Mouse (Mus musculus): ENCODE measurements around the gene Rcbtb1. TPM values are rescaled to one million over a fixed set of nuclear protein-coding genes. Genes with fewer than 3 reads are reported as not detected.

The Rcbtb1 gene
- total and polyA plus RNA-seq, 2 experiments from 2014 or later: 7.8 to 9.5 TPM

DNA sequence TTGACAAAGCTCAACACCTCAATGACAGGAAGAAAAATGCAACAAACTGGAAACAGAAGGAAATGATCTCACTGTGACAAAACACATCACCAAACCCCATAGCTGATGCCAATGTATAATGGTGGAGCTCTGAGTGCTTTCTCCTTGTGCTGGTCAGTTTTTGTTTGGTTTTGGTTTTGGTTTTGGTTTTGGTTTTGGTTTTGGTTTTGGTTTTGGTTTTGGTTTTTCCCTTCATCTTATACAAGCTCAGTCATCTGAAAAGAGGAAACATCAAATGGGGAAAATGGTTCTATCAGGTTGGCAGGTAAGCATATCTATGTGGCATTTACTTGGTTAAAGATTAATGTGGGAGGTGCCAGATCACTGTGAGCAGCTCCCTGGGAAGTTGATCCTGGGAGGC is 15.5 kb upstream of the Rcbtb1 start:
- Histone ChIP-seq H3K27ac (ENCODE audit: low read depth) (no peak overlapping the region), H3K27me3 (ENCODE audit: control insufficient read depth, insufficient read depth, low read length) (no peaks in the 10 kb centered on the region), H3K36me3 (replicated peaks; ENCODE audit: control insufficient read depth, insufficient read depth, low read length) (no peaks in the 10 kb centered on the region), H3K4me2 (ENCODE audit: low read depth, low read length) (no peak overlapping the region), H3K4me1 (ENCODE audit: control insufficient read depth, insufficient read depth) (no peaks in the 10 kb centered on the region), H3K9me3 (replicated peaks; ENCODE audit: control insufficient read depth, low read length) (no peaks in the 10 kb centered on the region), H3K4me3 (ENCODE audit: low read depth, low read length) (no peak overlapping the region), H3K9ac (replicated peaks; ENCODE audit: low read depth, low read length) (no peak overlapping the region)
- no peak for ATAC-seq (ENCODE audit: insufficient read depth, low read depth)
- TF ChIP-seq CTCF (IDR thresholded peaks at IDR 0.05; ENCODE audit: low read depth) (no peak), EP300 (IDR thresholded peaks at IDR 0.05; ENCODE audit: low read depth) (no peak)
- no peak for DNase-seq (ENCODE audit: low spot score)

DNA sequence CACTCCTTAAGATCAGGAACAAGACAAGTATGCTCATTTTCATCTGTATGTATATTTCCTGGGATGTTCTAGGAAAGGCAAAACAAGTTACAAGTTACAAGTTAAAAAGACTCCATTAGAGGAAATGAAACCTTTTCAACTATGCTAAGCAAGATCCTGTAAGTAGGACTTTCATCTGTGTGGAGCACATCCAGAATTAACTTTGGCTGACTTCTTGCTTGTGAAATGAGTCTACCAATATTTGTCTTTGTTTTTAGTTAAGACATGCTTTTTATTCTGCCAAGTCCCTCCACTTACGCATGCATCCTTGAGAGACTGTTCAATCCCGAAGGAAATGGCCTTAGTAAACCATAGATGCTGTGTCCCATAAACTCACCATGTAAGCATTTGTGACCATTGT is 14.9 kb upstream of the Rcbtb1 start:
- Histone ChIP-seq H3K27ac (ENCODE audit: low read depth) (no peak overlapping the region), H3K9me3 (replicated peaks; ENCODE audit: control insufficient read depth, low read length) (no peaks in the 10 kb centered on the region), H3K27me3 (ENCODE audit: control insufficient read depth, insufficient read depth, low read length) (no peaks in the 10 kb centered on the region), H3K36me3 (replicated peaks; ENCODE audit: control insufficient read depth, insufficient read depth, low read length) (no peaks in the 10 kb centered on the region), H3K4me1 (ENCODE audit: control insufficient read depth, insufficient read depth) (no peaks in the 10 kb centered on the region), H3K4me3 (ENCODE audit: low read depth, low read length) (no peak overlapping the region), H3K4me2 (ENCODE audit: low read depth, low read length) (no peak overlapping the region), H3K9ac (replicated peaks; ENCODE audit: low read depth, low read length) (no peak overlapping the region)
- no peak for DNase-seq (ENCODE audit: low spot score)
- ATAC-seq (ENCODE audit: insufficient read depth, low read depth): no peak
- TF ChIP-seq CTCF (IDR thresholded peaks at IDR 0.05; ENCODE audit: low read depth) (no peak), EP300 (IDR thresholded peaks at IDR 0.05; ENCODE audit: low read depth) (no peak)
- 79% methylated on average over 2 of the region's 2 CpGs for WGBS

DNA sequence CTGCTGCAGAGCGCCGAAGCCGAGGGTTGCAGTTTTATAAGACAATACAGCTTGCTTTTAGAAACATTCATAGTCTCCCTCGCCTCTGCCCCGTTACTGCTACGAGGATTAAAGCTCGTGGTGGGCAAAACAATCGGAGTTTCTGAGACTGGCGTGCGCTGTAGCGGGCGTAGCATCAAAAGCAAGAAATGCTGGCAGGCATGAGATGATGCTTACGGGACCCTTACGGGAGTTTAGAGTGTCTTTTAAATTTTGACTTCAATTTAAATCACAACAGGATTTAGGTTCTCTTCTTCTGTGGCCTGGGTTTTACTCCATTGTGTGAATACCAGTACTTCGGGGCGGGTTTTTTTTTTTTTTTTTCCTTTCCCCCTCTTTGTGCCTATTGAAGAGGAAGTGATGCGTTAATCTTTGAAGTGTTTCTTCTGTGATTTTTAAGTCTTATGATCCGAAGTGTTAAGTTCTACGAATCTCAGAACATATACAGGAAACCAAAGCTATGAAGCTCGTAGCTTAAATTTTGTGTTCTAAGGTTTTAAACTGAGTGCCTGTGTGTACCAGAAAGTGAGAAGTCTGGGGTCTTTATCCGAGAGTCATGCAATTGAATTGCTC is 701 bp downstream of the Rcbtb1 start:
- DNase-seq (ENCODE audit: low spot score) (no peak), ATAC-seq (ENCODE audit: insufficient read depth, low read depth) (no peak)
- H3K27ac ChIP-seq (ENCODE audit: low read depth): peak overlapping the region; percentile 86
- H3K27me3 ChIP-seq (ENCODE audit: control insufficient read depth, insufficient read depth, low read length): no peaks in the 10 kb centered on the region
- WGBS: 5% methylated on average over 21 of the region's 21 CpGs
- peaks cover 9% of the 10 kb centered on the region for H3K4me1 ChIP-seq (ENCODE audit: control insufficient read depth, insufficient read depth)
- peak overlapping the region; percentile 86 for H3K4me3 ChIP-seq (ENCODE audit: low read depth, low read length)
- peak overlapping the region; percentile 91 for H3K9ac ChIP-seq (replicated peaks; ENCODE audit: low read depth, low read length)
- H3K36me3 ChIP-seq (replicated peaks; ENCODE audit: control insufficient read depth, insufficient read depth, low read length): no peaks in the 10 kb centered on the region
- H3K4me2 ChIP-seq (ENCODE audit: low read depth, low read length): peak overlapping the region; percentile 85
- no peaks in the 10 kb centered on the region for H3K9me3 ChIP-seq (replicated peaks; ENCODE audit: control insufficient read depth, low read length)
- TF ChIP-seq CTCF (IDR thresholded peaks at IDR 0.05; ENCODE audit: low read depth) (no peak), EP300 (IDR thresholded peaks at IDR 0.05; ENCODE audit: low read depth) (no peak)

DNA sequence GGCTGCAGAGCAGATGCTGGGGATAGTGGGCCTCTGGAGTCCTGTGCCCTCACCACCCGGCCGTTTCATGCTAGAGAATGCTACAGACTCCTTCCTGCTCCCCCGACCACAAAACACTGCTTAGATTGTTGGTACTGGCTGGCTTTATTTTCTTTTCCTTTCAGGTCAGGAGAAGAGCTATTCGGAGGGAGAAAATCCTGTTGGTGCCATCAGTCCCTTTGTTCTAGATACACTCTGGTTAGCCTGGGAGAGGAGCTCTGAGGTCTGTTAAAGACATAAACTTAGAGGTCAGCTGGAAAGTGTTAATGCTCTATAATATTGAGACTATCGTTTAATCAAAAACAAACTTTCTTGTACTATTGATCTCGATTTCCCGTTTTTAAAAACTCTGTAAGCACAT is 4.5 kb downstream of the Rcbtb1 start:
- Histone ChIP-seq H3K27ac (ENCODE audit: low read depth) (no peak overlapping the region), H3K27me3 (ENCODE audit: control insufficient read depth, insufficient read depth, low read length) (no peaks in the 10 kb centered on the region), H3K4me3 (ENCODE audit: low read depth, low read length) (no peak overlapping the region), H3K4me1 (ENCODE audit: control insufficient read depth, insufficient read depth) (peaks cover 9% of the 10 kb centered on the region), H3K9ac (replicated peaks; ENCODE audit: low read depth, low read length) (no peak overlapping the region), H3K36me3 (replicated peaks; ENCODE audit: control insufficient read depth, insufficient read depth, low read length) (no peaks in the 10 kb centered on the region), H3K4me2 (ENCODE audit: low read depth, low read length) (no peak overlapping the region), H3K9me3 (replicated peaks; ENCODE audit: control insufficient read depth, low read length) (no peaks in the 10 kb centered on the region)
- TF ChIP-seq CTCF (IDR thresholded peaks at IDR 0.05; ENCODE audit: low read depth) (no peak), EP300 (IDR thresholded peaks at IDR 0.05; ENCODE audit: low read depth) (no peak)
- 58% methylated on average over 7 of the region's 7 CpGs for WGBS
- DNase-seq (ENCODE audit: low spot score): no peak
- ATAC-seq (ENCODE audit: insufficient read depth, low read depth): no peak

DNA sequence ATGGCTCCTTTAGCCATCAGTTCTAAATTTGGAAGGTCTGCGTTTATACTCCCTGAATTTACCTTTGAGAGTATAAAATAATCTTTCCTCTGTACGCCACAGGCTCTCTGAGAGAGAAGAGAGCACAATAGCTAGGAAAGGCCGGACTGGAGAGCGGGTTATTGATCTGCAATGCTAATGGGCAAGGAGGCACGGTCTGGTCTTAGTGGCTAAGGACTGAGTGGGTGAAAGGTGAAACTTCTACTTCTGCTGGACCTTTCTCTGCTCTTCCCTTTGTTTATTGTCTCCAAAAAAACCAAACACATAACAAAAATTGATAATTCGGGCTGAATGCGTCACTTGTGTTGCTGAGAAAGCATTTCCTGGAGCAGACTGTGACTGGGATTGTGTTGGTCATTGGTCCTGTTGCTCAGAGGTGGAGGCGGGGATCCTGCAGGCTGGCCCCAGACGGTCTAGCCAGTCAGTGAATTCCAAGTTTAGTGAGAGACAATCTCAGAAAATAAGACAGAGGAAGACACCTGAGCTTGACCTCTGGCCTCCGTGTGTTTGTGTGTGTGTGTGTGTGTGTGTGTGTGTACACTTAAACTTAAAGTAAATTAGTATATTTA is 5.1 kb downstream of the Rcbtb1 start:
- H3K36me3 ChIP-seq (replicated peaks; ENCODE audit: control insufficient read depth, insufficient read depth, low read length): no peaks in the 10 kb centered on the region
- H3K27ac ChIP-seq (ENCODE audit: low read depth): no peak overlapping the region
- H3K9me3 ChIP-seq (replicated peaks; ENCODE audit: control insufficient read depth, low read length): no peaks in the 10 kb centered on the region
- H3K4me2 ChIP-seq (ENCODE audit: low read depth, low read length): no peak overlapping the region
- H3K4me1 ChIP-seq (ENCODE audit: control insufficient read depth, insufficient read depth): peaks cover 6% of the 10 kb centered on the region; the same call in 1 of the 2 replicates
- 76% methylated on average over 10 of the region's 10 CpGs for WGBS
- ATAC-seq (ENCODE audit: insufficient read depth, low read depth) (no peak), DNase-seq (ENCODE audit: low spot score) (no peak)
- no peak overlapping the region for H3K4me3 ChIP-seq (ENCODE audit: low read depth, low read length)
- H3K27me3 ChIP-seq (ENCODE audit: control insufficient read depth, insufficient read depth, low read length): no peaks in the 10 kb centered on the region
- no peak overlapping the region for H3K9ac ChIP-seq (replicated peaks; ENCODE audit: low read depth, low read length)
- no peak for TF ChIP-seq CTCF (IDR thresholded peaks at IDR 0.05; ENCODE audit: low read depth)
- no peak for TF ChIP-seq EP300 (IDR thresholded peaks at IDR 0.05; ENCODE audit: low read depth)

DNA sequence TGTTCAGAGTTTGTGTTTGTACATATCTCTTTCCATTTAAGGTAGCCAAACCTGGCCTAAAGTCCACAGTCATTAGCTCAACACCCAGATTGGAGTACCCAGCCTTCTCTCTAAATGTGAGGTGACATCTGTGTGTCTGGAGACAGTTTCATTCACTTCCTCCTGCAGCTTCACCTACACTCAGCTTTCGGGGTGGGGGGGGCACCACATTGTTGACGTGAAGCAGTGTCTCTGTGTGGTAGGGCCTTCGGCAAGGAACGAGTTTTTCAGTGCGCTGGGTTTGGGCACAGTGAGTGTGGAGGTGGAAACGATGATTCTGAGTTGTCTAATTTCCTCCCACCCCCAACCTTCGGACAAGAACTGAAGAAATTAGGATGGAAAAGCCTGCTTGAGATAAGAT is 8.0 kb downstream of the Rcbtb1 start:
- H3K36me3 ChIP-seq (replicated peaks; ENCODE audit: control insufficient read depth, insufficient read depth, low read length): 0 out of 2 replicates have a peak, but pooled peaks cover 6% of the 10 kb centered on the region
- H3K9ac ChIP-seq (replicated peaks; ENCODE audit: low read depth, low read length): no peak overlapping the region
- ATAC-seq (ENCODE audit: insufficient read depth, low read depth) (no peak), DNase-seq (ENCODE audit: low spot score) (no peak)
- WGBS: 87% methylated on average over 7 of the region's 7 CpGs
- H3K4me2 ChIP-seq (ENCODE audit: low read depth, low read length): no peak overlapping the region
- H3K4me1 ChIP-seq (ENCODE audit: control insufficient read depth, insufficient read depth): no peaks in the 10 kb centered on the region
- H3K27ac ChIP-seq (ENCODE audit: low read depth): no peak overlapping the region
- H3K4me3 ChIP-seq (ENCODE audit: low read depth, low read length): no peak overlapping the region
- TF ChIP-seq EP300 (IDR thresholded peaks at IDR 0.05; ENCODE audit: low read depth): no peak
- no peak for TF ChIP-seq CTCF (IDR thresholded peaks at IDR 0.05; ENCODE audit: low read depth)
- H3K9me3 ChIP-seq (replicated peaks; ENCODE audit: control insufficient read depth, low read length): no peaks in the 10 kb centered on the region
- no peaks in the 10 kb centered on the region for H3K27me3 ChIP-seq (ENCODE audit: control insufficient read depth, insufficient read depth, low read length)

Data from heart, postnatal 0 days (tissue).